Comparison of ENCODE assay signal across 10 mouse cellular contexts in the genomic region with DNA sequence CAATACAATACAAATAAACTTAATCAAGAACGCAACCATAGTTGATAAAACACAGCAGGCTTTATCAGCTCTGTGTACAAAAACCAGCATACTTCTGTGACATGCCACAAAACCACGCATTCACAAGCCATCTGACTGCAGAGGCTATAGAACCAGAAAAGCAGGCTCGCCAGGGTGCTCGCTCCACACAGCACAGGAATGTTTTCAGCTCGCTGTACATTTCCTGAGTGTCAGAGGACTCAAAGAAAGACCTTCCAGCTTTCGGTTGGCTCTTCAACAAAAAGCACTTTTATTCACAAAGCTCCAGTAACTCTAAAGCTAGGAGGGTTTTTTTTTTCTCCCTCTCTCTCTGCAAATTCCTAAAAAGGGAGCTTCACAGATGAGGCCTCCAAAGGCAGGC. TPM values are rescaled to one million over a fixed set of nuclear protein-coding genes. Genes with fewer than 3 reads are reported as not detected.
DNase-seq lines count a peak whose midpoint lies in the region; ATAC-seq and TF ChIP-seq lines count a peak whose summit lies in the region.
"Had no signal": no experiment of that assay in that cellular context is flagged by ENCODE, and none has a peak within 500 bp of the region (broad histone marks: within the 10 kb centered on the region; RNA-seq: fewer than 3 reads in every experiment).

No protein-coding gene starts in this region.

- no peak overlapping the region; the same call in 1 of the 2 replicates for H3K9ac ChIP-seq in neural tube, embryonic 14.5 days (replicated peaks; ENCODE audit: low read depth, low read length)
- H3K9ac ChIP-seq: heart, embryonic 12.5 days; liver, embryonic 15.5 days had no signal

- no peaks in the 10 kb centered on the region for H3K9me3 ChIP-seq in limb, embryonic 10.5 days (replicated peaks)
- no peaks in the 10 kb centered on the region for H3K9me3 ChIP-seq in neural tube, embryonic 14.5 days (ENCODE audit: control insufficient read depth, low read length)
- H3K9me3 ChIP-seq: liver, embryonic 15.5 days had no signal

- intact Hi-C loops in left cerebral cortex, adult 2 months (cut with DNase I) = loop anchor here (5.0 kb wide), 1 partner anchor 51 kb away; no protein-coding TSS in a partner anchor
- intact Hi-C loops in left cerebral cortex, postnatal 36 days (cut with DNase I) = no loop called here

- H3K27me3 ChIP-seq in limb, embryonic 10.5 days (ENCODE audit: low read depth, poor library complexity, severe bottlenecking) = no peaks in the 10 kb centered on the region
- no peaks in the 10 kb centered on the region for H3K27me3 ChIP-seq in neural tube, embryonic 14.5 days (ENCODE audit: control insufficient read depth, insufficient read depth, low read length)
- H3K27me3 ChIP-seq: heart, embryonic 12.5 days; liver, embryonic 15.5 days had no signal

- TF ChIP-seq CTCF in left cerebral cortex, adult 2 months (IDR thresholded peaks at IDR 0.05) = no peak

- H3K4me3 ChIP-seq in left cerebral cortex, adult 2 months = no peak overlapping the region
- no peak overlapping the region for H3K4me3 ChIP-seq in limb, embryonic 10.5 days
- H3K4me3 ChIP-seq in neural tube, embryonic 14.5 days (ENCODE audit: low read depth, low read length) = no peak overlapping the region
- H3K4me3 ChIP-seq: heart, embryonic 12.5 days; liver, embryonic 15.5 days had no signal

- 79% methylated on average over 6 of the region's 6 CpGs for WGBS in limb, embryonic 10.5 days
- WGBS in neural tube, embryonic 14.5 days = 16% methylated on average over 6 of the region's 6 CpGs

- peak overlapping the region; percentile 75 for H3K27ac ChIP-seq in left cerebral cortex, adult 2 months
- H3K27ac ChIP-seq in limb, embryonic 10.5 days = no peak overlapping the region
- H3K27ac ChIP-seq in neural tube, embryonic 14.5 days (ENCODE audit: low read depth, low read length) = peak overlapping the region; percentile 44
- H3K27ac ChIP-seq: liver, embryonic 15.5 days had no signal

- H3K36me3 ChIP-seq in limb, embryonic 10.5 days = no peaks in the 10 kb centered on the region
- no peaks in the 10 kb centered on the region for H3K36me3 ChIP-seq in neural tube, embryonic 14.5 days (ENCODE audit: control insufficient read depth, insufficient read depth, low read length)
- H3K36me3 ChIP-seq: heart, embryonic 12.5 days; liver, embryonic 15.5 days had no signal

- no peaks in the 10 kb centered on the region for H3K4me1 ChIP-seq in limb, embryonic 10.5 days
- peaks cover 16% of the 10 kb centered on the region; the same call in 1 of the 2 replicates for H3K4me1 ChIP-seq in neural tube, embryonic 14.5 days (ENCODE audit: control insufficient read depth, insufficient read depth, low read length)

- no peak overlapping the region for H3K4me2 ChIP-seq in neural tube, embryonic 14.5 days (ENCODE audit: low read depth, low read length)
- H3K4me2 ChIP-seq: heart, embryonic 12.5 days had no signal

- no peak for DNase-seq in left cerebral cortex, adult 2 months (ENCODE audit: extremely low spot score in 1 of 2, low spot score in 2 of 2)
- no peak for DNase-seq in left cerebral cortex, postnatal 36 days (ENCODE audit: low spot score in 2 of 2)
- peak; percentile 23 for DNase-seq in fat pad, adult 2 months (ENCODE audit: extremely low read depth, low read depth, low spot score)
- DNase-seq in limb, embryonic 10.5 days (ENCODE audit: low spot score) = peak; percentile 33
- DNase-seq in cerebellum, adult 9-11 months = no peak
- no peak for DNase-seq in left cerebral cortex, adult 18-20 months (ENCODE audit: low spot score in 2 of 2)

- ATAC-seq in neural tube, embryonic 14.5 days (ENCODE audit: low read depth) = 0 out of 2 replicates have a peak, but pooled peaks have one; percentile 68
- no peak for ATAC-seq in megakaryocyte-erythroid progenitor cell, adult 5-6 weeks (replicated peaks; ENCODE audit: low FRiP score, low TSS enrichment, poor library complexity, severe bottlenecking)

RNA-seq across cellular contexts. Expression of a gene that starts 53.9 kb away (rescaled TPM):
- 100 to 1,000 TPM; 114 to 117 TPM for total RNA-seq in left cerebral cortex, adult 2 months (2021)
- 100 to 1,000 TPM; 112 to 118 TPM for total RNA-seq in left cerebral cortex, postnatal 36 days (2021)
- 1.0 and 1.3 TPM in 2 replicates for polyA plus RNA-seq in limb, embryonic 10.5 days (2016; fragmentation: Nextera tagmentation; extraction: Ambion mirVana)
- polyA plus RNA-seq in neural tube, embryonic 14.5 days (2014; fragmentation: Nextera tagmentation; extraction: Ambion mirVana) = 9.3 and 9.7 TPM in 2 replicates
- 11.4 and 14.3 TPM in 2 replicates for total RNA-seq in megakaryocyte-erythroid progenitor cell, adult 5-6 weeks (2014; fragmentation: Nextera tagmentation)
- 17.5 and 18.7 TPM in 2 replicates for total RNA-seq in megakaryocyte-erythroid progenitor cell, adult 5-6 weeks (2017)
- 100 to 1,000 TPM in 1 of 2 experiments, 10 to 100 TPM in 1; 99.3 to 104 TPM for total RNA-seq in left cerebral cortex, adult 18-20 months (2021)

Comparison
In these comparisons a context has a peak if more than half of its experiments do, and no peak if none do; other contexts are left out.
1. DNase-seq: peak in fat pad, adult 2 months (single experiment) and limb, embryonic 10.5 days (single experiment); none in left cerebral cortex, adult 2 months (0 of 2), left cerebral cortex, postnatal 36 days (0 of 2), cerebellum, adult 9-11 months (single experiment) and left cerebral cortex, adult 18-20 months (0 of 2).
2. RNA of a gene that starts 53.9 kb away (total RNA-seq): 112 to 118 TPM in left cerebral cortex, postnatal 36 days, 114 to 117 TPM in left cerebral cortex, adult 2 months and 99.3 to 104 TPM in left cerebral cortex, adult 18-20 months; 11.4 to 18.7 TPM in megakaryocyte-erythroid progenitor cell, adult 5-6 weeks; every median in the first group is over 4 times any median in the second.